Mouse (Mus musculus) kidney, postnatal 14 days (tissue): ENCODE results near the gene Tnfaip8l2.

Experiments
- DNase-seq: peaks from one replicate; pipeline ENCODE4 v3.0.0; 2022; ENCODE audit warnings: mixed read lengths

Gene Tnfaip8l2

DNA sequence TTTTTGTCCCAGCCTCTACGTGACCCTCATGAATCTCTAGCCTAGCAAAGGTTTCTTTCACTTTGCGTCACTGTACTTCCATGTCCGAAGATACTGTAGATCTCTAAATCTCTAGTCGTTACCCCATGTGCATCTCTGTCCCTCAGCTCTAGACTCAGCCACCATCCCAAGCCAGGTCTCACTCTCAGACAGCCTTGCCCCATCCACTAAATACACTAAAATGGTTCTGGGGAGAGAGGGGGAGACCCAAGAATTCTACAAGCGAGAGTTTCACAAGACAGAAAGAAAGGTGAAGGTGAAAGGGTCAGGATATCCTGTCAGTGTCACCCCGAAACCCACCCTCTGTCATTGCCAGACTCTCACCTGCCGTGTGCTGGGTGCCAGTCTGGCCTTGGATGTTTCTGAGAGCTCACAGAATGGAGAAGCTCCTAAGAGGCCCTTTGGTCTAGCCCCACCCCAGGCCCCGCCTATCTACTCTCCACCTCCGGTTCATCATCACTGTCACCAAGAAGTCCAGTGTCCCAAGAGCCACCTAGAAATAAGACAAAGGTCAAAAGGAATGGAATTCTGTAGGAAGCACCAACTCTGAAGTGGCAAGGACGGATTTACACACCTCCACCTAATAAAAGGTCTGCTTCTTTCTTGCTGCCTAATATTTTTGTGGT, at the start of gene Tnfaip8l2:
Gene Tnfaip8l2 (minus strand): TSS at position 409 of the 665 bp plus-strand sequence.
- DNase-seq, result no peak

- no peak for DNase-seq
Measured at GRCm38 (mm10) chr3:95186888-95187287, 44.7 kb upstream of the Tnfaip8l2 start.

DNA sequence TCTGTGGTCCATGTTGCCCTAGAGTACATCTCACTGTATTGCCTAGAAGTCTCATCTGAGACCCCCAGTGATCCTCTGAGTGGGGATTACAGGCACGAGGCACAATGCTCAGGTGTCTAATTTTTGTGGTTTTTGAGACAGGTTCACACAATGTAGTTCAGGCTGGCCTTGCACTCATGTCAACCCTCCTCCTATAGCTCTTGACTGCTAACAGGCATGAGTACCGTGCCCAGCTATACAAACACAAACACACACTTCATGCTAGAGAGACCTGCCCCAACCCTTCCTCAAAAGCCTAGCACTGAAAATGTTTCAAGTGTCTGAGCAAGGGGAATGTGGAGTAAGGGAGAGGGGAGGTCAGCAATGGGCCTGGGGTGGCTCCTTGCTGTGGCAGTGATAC, 43.9 kb upstream of the Tnfaip8l2 start:
- DNase-seq, result no peak

DNA sequence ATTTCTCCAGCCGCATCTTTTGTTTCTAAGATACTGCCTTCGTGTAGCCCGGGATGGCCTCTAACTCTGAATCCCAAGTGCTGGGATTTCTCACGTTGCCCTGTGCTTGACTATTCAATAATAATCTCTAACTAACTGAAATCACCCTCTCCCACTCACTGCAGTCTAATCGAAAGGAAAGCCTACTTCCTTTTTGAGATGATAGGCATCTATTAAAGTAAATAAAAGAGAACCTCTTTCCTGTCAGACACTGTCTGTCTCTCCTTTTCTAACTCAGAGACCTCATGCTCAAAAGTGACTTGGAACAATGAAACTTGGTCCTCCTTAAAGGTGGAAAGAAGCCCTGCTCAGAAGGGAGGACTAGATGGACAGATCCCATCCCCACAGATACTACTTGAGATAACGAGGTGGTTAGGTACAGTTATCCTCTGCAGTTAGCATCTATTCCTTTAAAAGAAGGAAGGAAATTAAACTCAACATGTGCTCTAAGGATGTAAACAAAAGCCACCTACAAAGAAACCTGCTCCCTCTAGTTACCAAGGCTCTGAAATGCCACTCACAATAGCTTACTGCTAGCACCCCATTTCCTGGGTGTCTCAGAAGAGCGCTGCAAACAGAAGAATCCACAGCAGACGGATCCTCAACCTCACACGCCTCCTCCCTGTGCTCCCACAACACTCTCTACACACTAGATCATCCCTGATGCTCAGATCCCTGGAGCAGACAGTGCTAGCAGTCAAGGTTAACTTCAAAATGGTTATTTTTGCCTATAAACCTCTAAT, 42.8 kb upstream of the Tnfaip8l2 start:
- DNase-seq, result no peak

DNA sequence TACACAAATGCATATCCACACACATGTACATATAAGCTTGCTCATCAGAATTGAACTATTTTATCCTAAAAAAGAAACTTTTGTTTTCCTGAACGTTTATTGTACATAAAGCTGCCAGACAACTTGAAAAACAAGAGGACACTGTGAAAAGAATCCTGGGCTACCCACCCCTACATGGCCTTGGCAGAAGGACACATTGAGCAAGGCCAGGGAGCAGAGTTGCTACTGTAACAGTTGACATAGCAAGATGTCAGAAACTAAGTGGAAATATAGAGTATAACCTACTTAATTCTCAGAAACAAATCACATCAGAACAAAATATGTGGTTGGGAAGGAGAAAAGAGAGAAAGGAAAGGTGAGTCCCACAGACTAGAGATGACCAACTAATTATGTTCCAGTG, 39.7 kb upstream of the Tnfaip8l2 start:
- no peak for DNase-seq

- DNase-seq, result no peak
Measured at GRCm38 (mm10) chr3:95179890-95180289, 37.7 kb upstream of the Tnfaip8l2 start.

- DNase-seq, result no peak
Measured at GRCm38 (mm10) chr3:95178948-95179347, 36.8 kb upstream of the Tnfaip8l2 start.

DNA sequence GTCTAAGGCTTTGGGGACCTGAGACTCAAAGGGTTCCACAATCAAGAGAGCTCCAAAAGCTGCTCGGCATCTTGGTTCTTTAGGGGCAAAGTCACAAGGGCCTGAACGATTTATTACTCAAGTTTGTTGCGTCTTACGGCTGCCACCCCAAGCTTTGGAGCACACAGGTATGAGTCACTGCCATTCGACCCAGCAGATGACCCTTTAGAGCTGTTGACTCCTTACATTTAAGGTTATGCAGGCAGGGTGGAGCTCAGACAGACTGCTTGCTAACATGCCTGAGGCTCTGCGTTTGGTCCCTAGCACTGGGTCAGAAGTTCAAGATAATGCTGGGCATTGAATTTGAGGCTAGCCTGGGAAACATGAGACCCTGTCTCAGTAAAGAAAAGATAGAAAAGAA, 35.4 kb upstream of the Tnfaip8l2 start:
- DNase-seq, result no peak

DNA sequence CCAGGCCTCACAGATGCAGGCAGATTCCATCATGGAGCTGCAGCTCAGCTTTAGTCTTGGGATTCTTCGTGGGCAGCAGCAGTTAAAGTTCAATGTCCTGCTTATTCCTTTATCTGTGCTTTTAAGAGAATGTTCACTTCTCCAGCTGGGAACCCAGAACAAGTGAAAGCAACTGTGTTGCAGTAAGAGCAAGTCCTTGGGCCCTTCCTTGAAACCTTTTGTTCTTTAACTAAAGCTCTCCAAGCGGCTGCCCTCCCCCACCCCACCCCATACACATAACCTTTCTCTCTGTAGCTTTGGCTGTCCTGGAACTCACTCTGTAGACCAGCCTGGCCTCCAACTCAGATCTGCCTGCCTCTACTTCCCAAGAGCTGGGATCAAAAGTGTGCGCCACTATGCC, 34.3 kb upstream of the Tnfaip8l2 start:
- no peak for DNase-seq

DNA sequence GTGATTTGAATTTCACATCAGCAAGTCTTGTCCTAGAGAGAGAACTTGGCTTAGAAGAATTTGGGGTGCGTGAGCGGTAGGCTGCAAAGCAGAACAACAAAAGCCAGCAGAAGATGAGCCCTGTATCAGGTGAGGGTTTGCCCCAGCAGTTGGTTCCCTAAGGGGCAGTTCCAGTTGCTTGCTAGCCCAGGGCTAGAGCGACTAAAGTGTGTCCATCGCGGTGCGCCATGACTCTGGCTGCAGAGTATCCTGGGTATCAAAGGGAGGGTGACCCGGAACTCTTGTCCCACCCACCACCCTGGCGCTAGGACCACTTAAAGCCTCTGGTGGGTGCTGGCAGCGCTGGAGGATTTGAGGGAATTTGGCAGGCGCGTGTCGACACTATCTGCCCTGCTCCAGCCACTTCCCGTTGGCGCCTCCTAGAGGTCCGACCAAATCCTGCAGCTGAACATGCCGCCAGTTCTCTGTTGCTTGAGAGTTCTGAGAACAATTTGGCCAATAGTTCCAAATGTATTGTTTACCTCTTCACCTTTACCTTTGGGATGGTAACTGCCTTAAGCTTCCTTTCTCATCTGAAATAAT, 31.9 kb upstream of the Tnfaip8l2 start:
- peak; percentile 90 for DNase-seq

GRCm38 (mm10) chr3:95173256-95173949, 31.2 kb upstream of the Tnfaip8l2 start:
- peak; percentile 51 for DNase-seq

GRCm38 (mm10) chr3:95172526-95173255, 30.5 kb upstream of the Tnfaip8l2 start:
- DNase-seq, result peak; percentile 23

DNA sequence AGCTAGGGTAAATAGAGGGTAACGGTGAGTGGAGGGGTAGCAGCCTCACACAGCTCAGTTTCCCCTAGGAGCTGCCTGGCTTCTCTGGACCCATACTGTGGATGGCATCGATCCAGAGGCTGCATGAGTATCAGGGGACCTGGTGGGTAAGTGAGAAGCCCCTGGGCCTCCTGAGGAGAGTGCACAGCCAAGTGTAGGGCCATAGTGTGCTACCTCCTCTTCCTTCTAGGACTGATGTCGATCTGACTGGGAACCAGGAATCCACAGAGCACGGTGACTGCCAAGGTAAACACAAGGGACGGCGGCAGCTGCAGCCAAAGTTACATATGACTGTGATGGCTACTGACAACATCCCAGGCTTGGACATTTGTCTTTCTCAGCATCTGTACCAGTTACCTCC, 28.9 kb upstream of the Tnfaip8l2 start:
- DNase-seq, result no peak

GRCm38 (mm10) chr3:95169996-95170395, 27.8 kb upstream of the Tnfaip8l2 start:
- DNase-seq, result no peak

DNA sequence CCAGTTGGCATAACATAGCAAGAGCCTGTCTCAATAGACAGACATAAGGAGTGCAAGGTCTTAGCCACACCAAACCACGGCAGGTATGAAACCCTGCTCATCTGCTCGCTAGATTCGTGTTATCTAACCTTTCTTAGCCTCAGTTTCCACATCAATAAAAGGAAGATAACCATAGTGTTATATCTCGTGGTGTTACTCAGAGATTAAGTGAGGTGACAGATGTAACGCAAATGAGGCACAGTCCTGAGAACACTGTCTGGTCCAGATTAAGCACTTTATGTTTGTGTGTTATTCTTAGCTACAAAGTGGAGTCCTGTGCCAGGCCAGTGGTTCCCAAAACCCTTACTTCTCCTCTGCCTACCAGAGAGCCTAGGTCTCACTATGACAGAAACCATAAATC, 22.7 kb upstream of the Tnfaip8l2 start:
- no peak for DNase-seq

DNA sequence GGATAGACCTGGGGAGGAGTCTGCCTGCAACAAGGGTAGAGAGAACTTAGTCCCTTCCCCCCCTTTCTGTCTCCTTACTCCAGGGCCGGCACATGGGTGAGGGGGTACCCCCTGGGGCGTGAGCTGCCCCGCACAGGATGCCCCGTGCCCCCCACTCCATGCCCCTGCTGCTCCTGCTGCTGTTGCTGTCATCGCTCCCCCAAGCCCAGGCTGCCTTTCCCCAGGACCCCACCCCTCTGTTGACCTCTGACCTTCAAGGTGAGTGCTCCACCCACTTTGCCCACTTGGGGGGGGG, 22.0 kb upstream of the Tnfaip8l2 start:
- DNase-seq, result no peak

DNA sequence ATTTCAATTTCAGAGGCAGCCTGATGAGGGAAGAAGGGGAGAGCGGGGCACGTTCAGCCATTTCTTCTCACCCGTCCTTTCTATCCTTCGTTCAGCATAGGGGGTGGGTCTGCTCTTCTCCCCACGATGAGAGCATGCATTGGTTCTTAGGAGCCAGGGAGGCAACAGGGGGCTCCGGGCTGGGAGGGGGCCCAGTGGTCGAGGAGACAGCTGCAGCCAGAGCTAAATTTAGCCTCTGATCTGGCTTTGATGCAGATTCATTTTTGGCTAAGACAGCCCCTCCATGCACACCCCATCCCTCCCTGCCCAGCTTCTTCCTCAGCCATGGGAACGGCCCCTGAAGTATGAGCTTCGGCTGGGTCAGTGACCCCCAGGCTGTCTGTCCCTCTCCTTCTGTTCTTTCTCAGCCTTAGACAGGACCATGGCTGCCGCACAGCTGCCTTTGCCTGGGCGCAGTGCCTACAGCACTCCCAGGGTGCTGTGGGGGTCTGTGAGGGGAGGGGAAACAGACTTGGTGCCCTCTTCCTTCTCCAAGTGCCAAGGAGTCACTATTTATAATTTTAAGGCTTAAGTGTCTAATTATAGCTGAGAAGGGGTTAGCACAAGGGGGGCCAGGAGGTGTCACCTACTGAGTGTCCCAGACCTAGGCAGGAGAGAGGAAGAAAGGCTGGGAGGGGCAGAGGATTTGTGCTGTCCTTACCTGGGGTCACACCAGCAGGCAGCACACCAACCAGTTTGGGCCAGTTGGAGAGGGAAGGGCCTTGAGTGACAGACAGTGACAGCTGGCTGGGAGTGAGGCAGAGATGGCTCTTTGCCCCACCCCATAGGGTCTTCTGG, 21.5 kb upstream of the Tnfaip8l2 start:
- DNase-seq, result peak; percentile 28

DNA sequence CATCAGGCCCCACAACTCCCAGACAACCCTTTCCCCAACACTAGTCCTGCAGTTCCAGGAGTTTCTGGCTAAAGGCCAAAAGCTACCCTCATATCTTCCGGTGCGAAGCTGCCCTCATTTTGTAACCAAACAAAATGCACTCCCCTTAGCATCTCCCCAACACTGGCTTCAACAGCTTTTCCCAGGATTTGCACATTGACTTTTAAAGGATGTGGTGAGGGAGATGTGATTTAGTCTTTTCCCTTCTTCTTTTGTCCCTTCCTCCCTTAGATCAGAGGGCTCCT, 20.1 kb upstream of the Tnfaip8l2 start:
- no peak for DNase-seq

DNA sequence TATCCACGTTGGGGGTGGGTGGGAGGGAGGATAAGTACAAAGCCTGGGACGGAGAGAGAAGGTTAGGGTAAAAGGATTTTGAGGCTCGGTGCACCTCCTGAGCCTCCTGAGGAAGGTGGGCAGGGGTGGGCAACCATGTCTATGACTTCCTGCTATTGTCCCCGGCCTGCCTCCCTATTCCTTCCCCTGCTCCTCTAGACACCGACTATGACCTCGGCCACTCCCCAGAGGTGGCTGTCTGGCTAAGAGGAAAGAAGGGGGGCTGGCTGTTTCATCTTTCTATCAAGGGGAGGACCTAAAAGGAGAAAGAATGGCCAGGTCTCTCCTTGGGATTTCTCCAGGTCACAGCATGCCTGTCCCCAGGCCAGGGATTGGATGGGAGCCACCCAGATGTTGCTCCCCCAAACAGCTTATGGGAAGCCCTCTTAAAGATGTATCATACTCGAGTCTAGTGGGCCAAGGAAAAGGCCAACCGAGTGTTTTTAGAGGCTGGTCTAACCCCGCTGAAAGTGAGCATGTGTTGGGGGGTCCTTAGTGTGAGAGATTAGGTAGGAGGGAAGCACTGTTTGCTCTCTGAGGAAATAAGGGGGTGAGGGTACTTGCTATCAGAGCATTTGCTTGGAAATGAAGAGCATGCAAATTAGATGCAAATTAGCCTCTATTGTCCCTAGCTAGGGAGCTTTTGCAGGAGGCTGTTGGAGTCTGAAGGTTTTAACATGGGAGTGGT, 19.6 kb upstream of the Tnfaip8l2 start:
- no peak for DNase-seq

- peak; percentile 31 for DNase-seq
Measured at GRCm38 (mm10) chr3:95161041-95161551, 18.9 kb upstream of the Tnfaip8l2 start.
